Mouse (Mus musculus) stomach, postnatal 0 days (tissue): ENCODE measurements around the gene Stard13. TPM values are rescaled to one million over a fixed set of nuclear protein-coding genes. Genes with fewer than 3 reads are reported as not detected.

ENCODE experiments used
- ATAC-seq: fragments of 200-750 bp; cut with Nextera tagmentation; 2 replicates; pipeline ENCODE4 v1.8.0; 2017; ENCODE audit not compliant: low FRiP score, low TSS enrichment
- DNase-seq: peaks from one replicate; pipeline ENCODE4 v3.0.0-alpha.2; 2016; ENCODE audit warnings: low spot score
- H3K27ac ChIP-seq: fragments of 300-500 bp; sonication (generic); replicated peaks from 2 replicates; pipeline ENCODE4 v1.5.1; 2014; ENCODE audit warnings: mild to moderate bottlenecking, control low read depth
- H3K27me3 ChIP-seq: fragments of 300-500 bp; sonication (generic); 2 replicates; pipeline ENCODE4 v1.6.1; 2014; ENCODE audit warnings: low read length; ENCODE audit not compliant: control insufficient read depth, insufficient read depth
- H3K36me3 ChIP-seq: fragments of 300-500 bp; sonication (generic); 2 replicates; pipeline ENCODE4 v1.6.1; 2014; ENCODE audit warnings: low read length, mixed read lengths; ENCODE audit not compliant: control insufficient read depth, insufficient read depth
- H3K4me1 ChIP-seq: fragments of 300-500 bp; sonication (generic); replicated peaks from 2 replicates; pipeline ENCODE4 v1.6.1; 2014; ENCODE audit warnings: antibody characterized with exemption; ENCODE audit not compliant: control insufficient read depth, insufficient read depth
- H3K4me2 ChIP-seq: fragments of 300-500 bp; sonication (generic); replicated peaks from 2 replicates; pipeline ENCODE4 v1.6.1; 2014; ENCODE audit warnings: low read depth, mild to moderate bottlenecking, control low read depth, moderate library complexity
- H3K4me3 ChIP-seq: fragments of 300-500 bp; sonication (generic); 2 replicates; pipeline ENCODE4 v1.5.1; 2014; ENCODE audit warnings: low read depth, low read length, control low read depth
- H3K9ac ChIP-seq: fragments of 300-500 bp; sonication (generic); 2 replicates; pipeline ENCODE4 v1.6.1; 2014; ENCODE audit warnings: mild to moderate bottlenecking, low read length, control low read depth, mixed read lengths
- H3K9me3 ChIP-seq: fragments of 300-500 bp; sonication (generic); 2 replicates; pipeline ENCODE4 v1.6.1; 2016; ENCODE audit warnings: low read length; ENCODE audit not compliant: control insufficient read depth
- CTCF ChIP-seq: IDR thresholded peaks from 2 replicates; pipeline ENCODE4 v1.5.1; 2016; ENCODE audit warnings: antibody characterized with exemption, low read depth, mild to moderate bottlenecking, moderate library complexity
- EP300 ChIP-seq: optimal IDR thresholded peaks from 2 replicates; pipeline ENCODE3; 2016; ENCODE audit warnings: antibody characterized with exemption
- WGBS: fragments of 180-500 bp; shearing (Covaris S2); extraction: QIAGEN DNeasy Blood & Tissue Kit; methylation state at CpG from one replicate; pipeline ENCODE4 v1.1.7; 2014; 5-methylcytosine and 5-hydroxymethylcytosine counted together
- polyA plus RNA-seq: library from polyadenylated mRNA; unstranded; fragments of >200 nt; fragmentation: Nextera tagmentation; extraction: Ambion mirVana; gene quantifications from 2 replicates; pipeline ENCODE4 v1.2.1, GENCODE M21; 2015

Stard13 gene
- polyA plus RNA-seq, 1 experiment from 2014 or later, result 6.1 TPM

- Histone ChIP-seq H3K4me3 (no peak overlapping the region), H3K9me3 (no peaks in the 10 kb centered on the region), H3K4me2 (no peak overlapping the region), H3K4me1 (no peaks in the 10 kb centered on the region), H3K27me3 (no peaks in the 10 kb centered on the region), H3K27ac (no peak overlapping the region), H3K36me3 (no peaks in the 10 kb centered on the region), H3K9ac (no peak overlapping the region)
- no peak for DNase-seq
- WGBS, result 67% methylated on average over 2 of the region's 2 CpGs
- TF ChIP-seq EP300, result no peak
- no peak for ATAC-seq
These were observed 14.4 kb upstream of the Stard13 start for GRCm38 (mm10) chr5:151248084-151248483.

GRCm38 (mm10) chr5:151247115-151247875 is 13.7 kb upstream of the Stard13 start:
- Histone ChIP-seq H3K9me3 (no peaks in the 10 kb centered on the region), H3K36me3 (no peaks in the 10 kb centered on the region), H3K4me1 (no peaks in the 10 kb centered on the region), H3K27me3 (no peaks in the 10 kb centered on the region), H3K27ac (peak overlapping the region; percentile 69), H3K4me2 (no peak overlapping the region), H3K4me3 (no peak overlapping the region), H3K9ac (no peak overlapping the region)
- peak; percentile 88 for ATAC-seq
- 34% methylated on average over 11 of the region's 11 CpGs for WGBS
- TF ChIP-seq CTCF (0 out of 2 replicates have a peak, but pooled peaks have one; percentile 4), EP300 (no peak)
- peak; percentile 45 for DNase-seq

- H3K36me3 ChIP-seq, result no peaks in the 10 kb centered on the region
- H3K4me1 ChIP-seq, result no peaks in the 10 kb centered on the region
- no peak overlapping the region for H3K9ac ChIP-seq
- H3K4me2 ChIP-seq, result no peak overlapping the region
- no peak overlapping the region for H3K4me3 ChIP-seq
- WGBS, result 75% methylated on average over 2 of the region's 2 CpGs
- peak; percentile 35 for DNase-seq
- TF ChIP-seq CTCF (no peak), EP300 (no peak)
- no peaks in the 10 kb centered on the region for H3K9me3 ChIP-seq
- no peaks in the 10 kb centered on the region for H3K27me3 ChIP-seq
- ATAC-seq, result 0 out of 2 replicates have a peak, but pooled peaks have one; percentile 58
- no peak overlapping the region for H3K27ac ChIP-seq
These were observed 12.7 kb upstream of the Stard13 start for GRCm38 (mm10) chr5:151246287-151246686.

GRCm38 (mm10) chr5:151245571-151245970 is 11.9 kb upstream of the Stard13 start:
- 65% methylated on average over 5 of the region's 5 CpGs for WGBS
- Histone ChIP-seq H3K4me3 (no peak overlapping the region), H3K27me3 (no peaks in the 10 kb centered on the region), H3K27ac (no peak overlapping the region), H3K9me3 (no peaks in the 10 kb centered on the region), H3K4me1 (no peaks in the 10 kb centered on the region), H3K4me2 (no peak overlapping the region), H3K36me3 (no peaks in the 10 kb centered on the region), H3K9ac (no peak overlapping the region)
- TF ChIP-seq EP300 (no peak), CTCF (no peak)
- ATAC-seq, result no peak
- DNase-seq, result no peak

- 63% methylated on average over 9 of the region's 9 CpGs for WGBS
- no peaks in the 10 kb centered on the region for H3K4me1 ChIP-seq
- no peak overlapping the region for H3K27ac ChIP-seq
- no peak overlapping the region for H3K9ac ChIP-seq
- ATAC-seq (no peak), DNase-seq (no peak)
- no peaks in the 10 kb centered on the region for H3K9me3 ChIP-seq
- no peak overlapping the region for H3K4me2 ChIP-seq
- no peaks in the 10 kb centered on the region for H3K36me3 ChIP-seq
- TF ChIP-seq EP300, result no peak
- TF ChIP-seq CTCF, result no peak
- H3K4me3 ChIP-seq, result no peak overlapping the region
- no peaks in the 10 kb centered on the region for H3K27me3 ChIP-seq
These were observed 5.1 kb upstream of the Stard13 start for GRCm38 (mm10) chr5:151238730-151239129.

GRCm38 (mm10) chr5:151236411-151236810 is 2.8 kb upstream of the Stard13 start:
- TF ChIP-seq EP300, result no peak
- TF ChIP-seq CTCF, result no peak
- Histone ChIP-seq H3K27me3 (no peaks in the 10 kb centered on the region), H3K4me3 (no peak overlapping the region), H3K4me1 (0 out of 2 replicates have a peak, but pooled peaks cover 3% of the 10 kb centered on the region), H3K27ac (no peak overlapping the region), H3K4me2 (no peak overlapping the region), H3K9ac (no peak overlapping the region), H3K9me3 (no peaks in the 10 kb centered on the region), H3K36me3 (no peaks in the 10 kb centered on the region)
- ATAC-seq (no peak), DNase-seq (no peak)
- WGBS, result 83% methylated on average over 5 of the region's 5 CpGs
